Mouse (Mus musculus) retina, embryonic 14.5 days (tissue): ENCODE data around the gene Pipox.

ENCODE experiments used
- DNase-seq: peaks from one replicate; pipeline ENCODE4 v3.0.0-alpha.2; 2015; ENCODE audit warnings: low spot score

Pipox gene

GRCm38 (mm10) chr11:77847599-77848128, 46.2 kb downstream of the Pipox start:
- DNase-seq, result no peak

- no peak for DNase-seq
Observed at GRCm38 (mm10) chr11:77843906-77844200, 50.0 kb downstream of the Pipox start.

GRCm38 (mm10) chr11:77843068-77843905, 50.6 kb downstream of the Pipox start:
- DNase-seq, result no peak

GRCm38 (mm10) chr11:77840523-77841245, 53.2 kb downstream of the Pipox start:
- no peak for DNase-seq

- no peak for DNase-seq
Observed at GRCm38 (mm10) chr11:77837856-77838255, 56.0 kb downstream of the Pipox start.

GRCm38 (mm10) chr11:77836751-77837150, 57.1 kb downstream of the Pipox start:
- DNase-seq, result no peak

GRCm38 (mm10) chr11:77836290-77836689, 57.6 kb downstream of the Pipox start:
- no peak for DNase-seq

- no peak for DNase-seq
Observed at GRCm38 (mm10) chr11:77835109-77835508, 58.8 kb downstream of the Pipox start.

- DNase-seq, result no peak
Observed at GRCm38 (mm10) chr11:77832541-77832940, 61.4 kb downstream of the Pipox start.

GRCm38 (mm10) chr11:77830875-77831274, 63.0 kb downstream of the Pipox start:
- DNase-seq, result peak; percentile 39
